Mouse (Mus musculus) cerebellum, adult 2 months (tissue): ENCODE results near the gene Plpp1. TPM values are rescaled to one million over a fixed set of nuclear protein-coding genes. Genes with fewer than 3 reads are reported as not detected.

Source experiments
- DNase-seq, 2 experiments: peaks; one replicate each; pipeline ENCODE4 v3.0.0; 2021
- H3K27ac ChIP-seq: fragments of 200-500 bp; 2 replicates; pipeline ENCODE4 v1.5.1; 2012; ENCODE audit warnings: low read length, control low read depth, inconsistent platforms; ENCODE audit not compliant: insufficient read depth
- H3K27me3 ChIP-seq: fragments of 200-500 bp; 2 replicates; pipeline ENCODE4 v1.6.1; 2012; ENCODE audit warnings: inconsistent platforms, mild to moderate bottlenecking, low read length, moderate library complexity; ENCODE audit not compliant: control insufficient read depth, insufficient read depth
- H3K4me1 ChIP-seq: fragments of 200-500 bp; 2 replicates; pipeline ENCODE4 v1.6.1; 2011; ENCODE audit warnings: low read length; ENCODE audit not compliant: control insufficient read depth, insufficient read depth
- H3K4me3 ChIP-seq: fragments of 200-500 bp; replicated peaks from 2 replicates; pipeline ENCODE3; 2011; ENCODE audit warnings: mild to moderate bottlenecking, low read depth, low read length, control low read depth; ENCODE audit not compliant: insufficient read depth
- CTCF ChIP-seq: fragments of 200-500 bp; IDR thresholded peaks from 2 replicates; pipeline ENCODE4 v1.5.1; 2011; ENCODE audit warnings: low read depth, mild to moderate bottlenecking, control low read depth, low read length, moderate library complexity, borderline replicate concordance; ENCODE audit not compliant: insufficient read depth
- POLR2A ChIP-seq: fragments of 200-500 bp; IDR thresholded peaks from 2 replicates; pipeline ENCODE4 v1.6.1; 2011; ENCODE audit warnings: low read length, control low read depth, borderline replicate concordance; ENCODE audit not compliant: insufficient read depth
- WGBS: fragments of 180-500 bp; shearing (Covaris S2); methylation state at CpG from one replicate; pipeline ENCODE4 v1.1.7; 2018; 5-methylcytosine and 5-hydroxymethylcytosine counted together
- polyA plus RNA-seq: library from polyadenylated mRNA; depleted of rRNA; stranded (reverse); fragments of >200 nt; gene quantifications from 2 replicates; pipeline ENCODE4 v1.2.3, GENCODE M21; 2012; rRNA removed

Gene Plpp1
- polyA plus RNA-seq, 1 experiment: 35.2 TPM

- Histone ChIP-seq H3K4me3 (no peak overlapping the region), H3K4me1 (no peaks in the 10 kb centered on the region), H3K27me3 (no peaks in the 10 kb centered on the region), H3K27ac (no peak overlapping the region)
- no peak for TF ChIP-seq POLR2A
- TF ChIP-seq CTCF: no peak
- 84% methylated on average over 11 of the region's 11 CpGs for WGBS
- no peak for DNase-seq
These were observed 69.6 kb downstream of the Plpp1 start for GRCm38 (mm10) chr13:112870039-112870690.

GRCm38 (mm10) chr13:112871500-112872266 is 71.1 kb downstream of the Plpp1 start:
- WGBS: 79% methylated on average over 17 of the region's 17 CpGs

GRCm38 (mm10) chr13:112887234-112887633 is 86.6 kb downstream of the Plpp1 start:
- Histone ChIP-seq H3K4me1 (no peaks in the 10 kb centered on the region), H3K4me3 (no peak overlapping the region), H3K27me3 (no peaks in the 10 kb centered on the region), H3K27ac (no peak overlapping the region)
- TF ChIP-seq POLR2A (no peak), CTCF (no peak)
- WGBS: 94% methylated on average over 12 of the region's 12 CpGs
- no peak for DNase-seq

More at GRCm38 (mm10) chr13:112871500-112872266, 71.1 kb downstream of the Plpp1 start:
- H3K27ac ChIP-seq: no peak overlapping the region
- no peaks in the 10 kb centered on the region for H3K27me3 ChIP-seq
- no peaks in the 10 kb centered on the region for H3K4me1 ChIP-seq
- no peak overlapping the region for H3K4me3 ChIP-seq
- DNase-seq: no peak
- TF ChIP-seq POLR2A (no peak), CTCF (no peak)

- DNase-seq: no peak
- 57% methylated on average over 3 of the region's 3 CpGs for WGBS
- no peaks in the 10 kb centered on the region for H3K4me1 ChIP-seq
- no peak overlapping the region for H3K4me3 ChIP-seq
- no peak for TF ChIP-seq POLR2A
- no peak for TF ChIP-seq CTCF
- H3K27me3 ChIP-seq: no peaks in the 10 kb centered on the region
- no peak overlapping the region for H3K27ac ChIP-seq
These were observed 101.6 kb downstream of the Plpp1 start for GRCm38 (mm10) chr13:112902176-112902575.

- peak; percentile 15 to 17 for DNase-seq
- 50% methylated on average over 4 of the region's 4 CpGs for WGBS
- Histone ChIP-seq H3K4me1 (no peaks in the 10 kb centered on the region), H3K27ac (no peak overlapping the region), H3K4me3 (no peak overlapping the region), H3K27me3 (no peaks in the 10 kb centered on the region)
- TF ChIP-seq POLR2A: no peak
- peak; percentile 46; the same call in 1 of the 2 replicates for TF ChIP-seq CTCF
These were observed 109.1 kb downstream of the Plpp1 start for GRCm38 (mm10) chr13:112909663-112910062.

- H3K4me1 ChIP-seq: no peaks in the 10 kb centered on the region
- no peaks in the 10 kb centered on the region for H3K27me3 ChIP-seq
- 71% methylated on average over 4 of the region's 4 CpGs for WGBS
- no peak overlapping the region for H3K4me3 ChIP-seq
- H3K27ac ChIP-seq: no peak overlapping the region
- no peak for DNase-seq
- no peak for TF ChIP-seq POLR2A
- no peak for TF ChIP-seq CTCF
These were observed 109.8 kb downstream of the Plpp1 start for GRCm38 (mm10) chr13:112910434-112910833.

Other genes with a start within 250 kb of the Plpp1 start
- gene Il31ra, start 206.4 kb upstream of the Plpp1 start, polyA plus RNA-seq: 0.11 and 0.24 TPM in 2 replicates
- gene Ddx4, start 148.3 kb upstream of the Plpp1 start, polyA plus RNA-seq: 0.74 and 1.1 TPM in 2 replicates
- gene Slc38a9, start 140.0 kb upstream of the Plpp1 start, polyA plus RNA-seq: 23.7 and 25.9 TPM in 2 replicates
- 47.6 and 48.4 TPM in 2 replicates for gene Mtrex, start 126.6 kb downstream of the Plpp1 start, polyA plus RNA-seq
- gene Dhx29, start 126.7 kb downstream of the Plpp1 start, polyA plus RNA-seq: 12.3 and 12.9 TPM in 2 replicates
- 0.76 and 0.82 TPM in 2 replicates for gene Ccno, start 187.0 kb downstream of the Plpp1 start, polyA plus RNA-seq
- gene Mcidas, start 193.1 kb downstream of the Plpp1 start, polyA plus RNA-seq: 0.05 and 0.07 TPM in 2 replicates
- gene Cdc20b, start 234.3 kb downstream of the Plpp1 start, polyA plus RNA-seq: 0.14 TPM in 1 of 2 replicates, not detected in the other
- 7.8 and 9.5 TPM in 2 replicates for gene Gpx8, start 245.6 kb downstream of the Plpp1 start, polyA plus RNA-seq